In genomic region chr2:126593831-126594610, GRCm38 (mm10) we compare ENCODE assay signal across 8 mouse cellular contexts. TPM values are rescaled to one million over a fixed set of nuclear protein-coding genes. Genes with fewer than 3 reads are reported as not detected.
DNase-seq lines count a peak whose midpoint lies in the region; ATAC-seq and TF ChIP-seq lines count a peak whose summit lies in the region.

No protein-coding gene starts in this region.

- H3K4me1 ChIP-seq in hindbrain, embryonic 16.5 days (ENCODE audit: control insufficient read depth, insufficient read depth, low read depth, low read length), result no peaks in the 10 kb centered on the region
- 0 out of 2 replicates have a peak, but pooled peaks cover 5% of the 10 kb centered on the region for H3K4me1 ChIP-seq in limb, embryonic 10.5 days
- H3K4me1 ChIP-seq in midbrain, embryonic 12.5 days, result no peaks in the 10 kb centered on the region
- H3K4me1 ChIP-seq in spleen, adult 2 months (ENCODE audit: control insufficient read depth, insufficient read depth, insufficient read length), result peaks cover 9% of the 10 kb centered on the region; the same call in 1 of the 2 replicates

- peak; percentile 92 for TF ChIP-seq CTCF in gastrocnemius, adult 2 months (IDR thresholded peaks at IDR 0.05)
- TF ChIP-seq CTCF in spleen, adult 2 months (IDR thresholded peaks at IDR 0.05; ENCODE audit: extremely low read depth, insufficient read depth, insufficient read length, insufficient replicate concordance), result peak; percentile 92; the same call in 1 of the 2 replicates

- H3K9ac ChIP-seq in hindbrain, embryonic 16.5 days (ENCODE audit: low read depth, low read length), result no peak overlapping the region
- H3K9ac ChIP-seq in midbrain, embryonic 12.5 days (replicated peaks), result no peak overlapping the region

- H3K9me3 ChIP-seq in hindbrain, embryonic 16.5 days (ENCODE audit: control insufficient read depth, low read length), result no peaks in the 10 kb centered on the region
- no peaks in the 10 kb centered on the region for H3K9me3 ChIP-seq in limb, embryonic 10.5 days (replicated peaks)
- H3K9me3 ChIP-seq in midbrain, embryonic 12.5 days, result no peaks in the 10 kb centered on the region

- intact Hi-C loops in gastrocnemius, adult 2 months (cut with DNase I), result loop anchor here (5.0 kb wide), 2 partner anchors 68 to 413 kb away; partner anchors contain the start of gene Ap4e1

- peak overlapping the region; percentile 59 for H3K4me2 ChIP-seq in hindbrain, embryonic 16.5 days (ENCODE audit: low read length)
- H3K4me2 ChIP-seq in midbrain, embryonic 12.5 days (replicated peaks), result peak overlapping the region; percentile 49

- H3K36me3 ChIP-seq in hindbrain, embryonic 16.5 days (ENCODE audit: control insufficient read depth, insufficient read depth, low read length), result no peaks in the 10 kb centered on the region
- H3K36me3 ChIP-seq in limb, embryonic 10.5 days, result no peaks in the 10 kb centered on the region
- no peaks in the 10 kb centered on the region for H3K36me3 ChIP-seq in midbrain, embryonic 12.5 days
- no peaks in the 10 kb centered on the region for H3K36me3 ChIP-seq in spleen, adult 2 months (ENCODE audit: control insufficient read depth, insufficient read depth, low read length)

- DNase-seq in kidney, adult 18-20 months, result peak; percentile 74
- DNase-seq in kidney, adult 9 months, result no peak
- DNase-seq in cerebellum, postnatal 25 days, result peak; percentile 78 to 87
- peak; percentile 75 for DNase-seq in gastrocnemius, adult 2 months
- DNase-seq in limb, embryonic 10.5 days (ENCODE audit: low spot score), result peak; percentile 85
- DNase-seq in spleen, adult 2 months (ENCODE audit: low read depth in 1 of 2, low spot score in 2 of 2), result peak; percentile 47 to 69

- H3K27me3 ChIP-seq in hindbrain, embryonic 16.5 days (replicated peaks; ENCODE audit: control insufficient read depth, insufficient read depth, low read length), result no peaks in the 10 kb centered on the region
- H3K27me3 ChIP-seq in limb, embryonic 10.5 days (ENCODE audit: low read depth, poor library complexity, severe bottlenecking), result no peaks in the 10 kb centered on the region
- no peaks in the 10 kb centered on the region for H3K27me3 ChIP-seq in midbrain, embryonic 12.5 days
- H3K27me3 ChIP-seq in spleen, adult 2 months (ENCODE audit: control insufficient read depth, insufficient read depth, low read length), result no peaks in the 10 kb centered on the region

- WGBS in hindbrain, embryonic 16.5 days, result 30% methylated on average over 26 of the region's 26 CpGs
- 25% methylated on average over 26 of the region's 26 CpGs for WGBS in limb, embryonic 10.5 days
- 38% methylated on average over 26 of the region's 26 CpGs for WGBS in midbrain, embryonic 12.5 days
- 44% methylated on average over 26 of the region's 26 CpGs for WGBS in spleen, adult 2 months

- no peak for TF ChIP-seq POLR2A in spleen, adult 2 months (IDR thresholded peaks at IDR 0.05; ENCODE audit: low read depth, low read length)

- ATAC-seq in hindbrain, embryonic 16.5 days, result peak; percentile 76; the same call in 1 of the 2 replicates
- peak; percentile 52; the same call in 1 of the 2 replicates for ATAC-seq in midbrain, embryonic 12.5 days (ENCODE audit: low FRiP score, low read depth)

- H3K27ac ChIP-seq in gastrocnemius, adult 2 months, result peak overlapping the region; percentile 50
- H3K27ac ChIP-seq in hindbrain, embryonic 16.5 days (ENCODE audit: low read depth, low read length), result no peak overlapping the region
- H3K27ac ChIP-seq in limb, embryonic 10.5 days, result no peak overlapping the region; the same call in 1 of the 2 replicates
- no peak overlapping the region for H3K27ac ChIP-seq in midbrain, embryonic 12.5 days (replicated peaks)
- no peak overlapping the region for H3K27ac ChIP-seq in spleen, adult 2 months (ENCODE audit: insufficient read depth, low read length)

- peak overlapping the region; percentile 70 for H3K4me3 ChIP-seq in gastrocnemius, adult 2 months
- H3K4me3 ChIP-seq in hindbrain, embryonic 16.5 days (ENCODE audit: low read length), result peak overlapping the region; percentile 18
- H3K4me3 ChIP-seq in limb, embryonic 10.5 days, result peak overlapping the region; percentile 46
- peak overlapping the region; percentile 24 for H3K4me3 ChIP-seq in midbrain, embryonic 12.5 days
- peak overlapping the region; percentile 37; the same call in 1 of the 2 replicates for H3K4me3 ChIP-seq in spleen, adult 2 months (ENCODE audit: extremely low read depth, insufficient read depth, insufficient read length)

RNA-seq across cellular contexts. Expression of gene Hdc, which starts 25.1 kb away (rescaled TPM):
- total RNA-seq in gastrocnemius, adult 2 months (2021), result 1 to 10 TPM in 1 of 2 experiments, under 1 TPM in 1; 0.15 to 1.0 TPM
- 1.9 and 2.6 TPM in 2 replicates for polyA plus RNA-seq in hindbrain, embryonic 16.5 days (2015; fragmentation: Nextera tagmentation; extraction: Ambion mirVana)
- 0.18 and 0.31 TPM in 2 replicates for polyA plus RNA-seq in limb, embryonic 10.5 days (2016; fragmentation: Nextera tagmentation; extraction: Ambion mirVana)
- 0.27 and 0.52 TPM in 2 replicates for polyA plus RNA-seq in midbrain, embryonic 12.5 days (2016; fragmentation: Nextera tagmentation; extraction: Ambion mirVana)
- polyA plus RNA-seq in spleen, adult 2 months (2012; rRNA removed), result 3.2 and 4.6 TPM in 2 replicates

RNA-seq across cellular contexts. Expression of gene Slc27a2, which starts 41.8 kb away (rescaled TPM):
- total RNA-seq in gastrocnemius, adult 2 months (2021), result not detected
- polyA plus RNA-seq in hindbrain, embryonic 16.5 days (2015; fragmentation: Nextera tagmentation; extraction: Ambion mirVana), result 12.4 and 12.7 TPM in 2 replicates
- polyA plus RNA-seq in limb, embryonic 10.5 days (2016; fragmentation: Nextera tagmentation; extraction: Ambion mirVana), result 0.11 and 0.26 TPM in 2 replicates
- 4.5 and 4.6 TPM in 2 replicates for polyA plus RNA-seq in midbrain, embryonic 12.5 days (2016; fragmentation: Nextera tagmentation; extraction: Ambion mirVana)
- 0.31 and 0.57 TPM in 2 replicates for polyA plus RNA-seq in spleen, adult 2 months (2012; rRNA removed)

Comparison
In these comparisons a context has a peak if more than half of its experiments do, and no peak if none do; other contexts are left out.
1. H3K4me3 ChIP-seq: peak in every context shown above with its lines; median percentile 70 in gastrocnemius, adult 2 months; 46 in limb, embryonic 10.5 days; 37 in spleen, adult 2 months; 24 in midbrain, embryonic 12.5 days; 18 in hindbrain, embryonic 16.5 days.